Mouse (Mus musculus) myocyte (in vitro differentiated cells): Measurements from ENCODE around the gene Gdpd1.

Experiments
- E2F4 ChIP-seq: IDR thresholded peaks from one replicate; pipeline ENCODE4 v1.6.1; 2011; ENCODE audit warnings: mild to moderate bottlenecking, control low read depth, moderate library complexity; ENCODE audit not compliant: insufficient read depth
- MAX ChIP-seq: IDR thresholded peaks from one replicate; pipeline ENCODE4 v1.6.1; 2011; ENCODE audit warnings: low read depth, mild to moderate bottlenecking, control low read depth
- MYOD1 ChIP-seq, 3 experiments: IDR thresholded peaks; one replicate each; pipeline ENCODE4 v1.6.1; 2011; ENCODE audit warnings: control low read depth in 2 of 3, low read depth in 2 of 3, mild to moderate bottlenecking in 2 of 3, moderate library complexity in 1 of 3; ENCODE audit not compliant: insufficient read length in 2 of 3, control insufficient read depth in 1 of 3
- MYOG ChIP-seq, 3 experiments: IDR thresholded peaks; one replicate each; pipeline ENCODE4 v1.6.1; 2011; ENCODE audit warnings: control low read depth in 2 of 3, low read depth in 2 of 3, mild to moderate bottlenecking in 2 of 3; ENCODE audit not compliant: insufficient read length in 2 of 3, control insufficient read depth in 1 of 3, insufficient read depth in 1 of 3
- POLR2A ChIP-seq: IDR thresholded peaks from one replicate; pipeline ENCODE4 v1.6.1; 2011; ENCODE audit warnings: low read depth, mild to moderate bottlenecking, control low read depth, moderate library complexity; ENCODE audit not compliant: insufficient read length
- POLR2AphosphoS2 ChIP-seq: IDR thresholded peaks from one replicate; pipeline ENCODE4 v1.6.1; 2011; ENCODE audit warnings: low read depth, control low read depth; ENCODE audit not compliant: insufficient read length
- TCF12 ChIP-seq: IDR thresholded peaks from one replicate; pipeline ENCODE4 v1.6.1; 2011; ENCODE audit warnings: mild to moderate bottlenecking, control low read depth; ENCODE audit not compliant: poor library complexity, insufficient read depth, severe bottlenecking
- USF1 ChIP-seq: IDR thresholded peaks from one replicate; pipeline ENCODE4 v1.6.1; 2011; ENCODE audit warnings: low read depth, mild to moderate bottlenecking, control low read depth, moderate library complexity

DNA sequence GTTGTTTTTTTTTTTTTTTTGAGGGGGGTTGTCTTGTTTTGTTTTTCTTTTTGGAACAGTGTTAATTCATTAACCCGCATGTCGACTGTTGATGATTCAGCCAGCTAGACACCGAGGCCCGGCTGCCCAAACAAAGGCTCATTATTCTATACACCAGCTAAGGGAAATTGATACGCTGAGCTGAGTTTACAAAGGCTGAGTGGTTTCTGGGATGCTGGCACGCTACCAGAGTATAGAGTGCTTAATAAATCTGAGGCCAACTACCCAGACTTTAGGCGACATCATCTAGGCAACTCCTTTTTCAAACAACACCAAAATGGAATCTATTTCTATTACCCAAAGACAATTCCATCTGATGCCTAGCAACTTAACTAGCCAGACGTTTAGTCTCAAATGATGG is 66.5 kb downstream of the Gdpd1 start:
- no peak for TF ChIP-seq USF1
- no peak for TF ChIP-seq MYOG (IDR thresholded peaks at IDR 0.05; ENCODE audit: control insufficient read depth in 1 of 3, insufficient read depth in 1 of 3, insufficient read length in 2 of 3, low read depth in 2 of 3)
- TF ChIP-seq MYOD1 (IDR thresholded peaks at IDR 0.05; ENCODE audit: control insufficient read depth in 1 of 3, insufficient read length in 2 of 3, low read depth in 2 of 3), result no peak
- no peak for TF ChIP-seq POLR2A
- no peak for TF ChIP-seq POLR2AphosphoS2
- no peak for TF ChIP-seq TCF12
- TF ChIP-seq E2F4, result no peak
- TF ChIP-seq MAX, result no peak
